Mouse (Mus musculus): ENCODE measurements around the gene Olfr350. TPM values are rescaled to one million over a fixed set of nuclear protein-coding genes. Genes with fewer than 3 reads are reported as not detected.

Olfr350 gene
- polyA plus RNA-seq (2014; fragmentation: Illumina TruSeq; extraction: RNeasy Lipid Tissue Mini Kit (QIAGEN cat#74804)), result not detected

GRCm38 (mm10) chr2:36846010-36846409 is at the start of gene Olfr350:
Gene Olfr350 (plus strand): TSS chr2:36846310.

GRCm38 (mm10) chr2:36816932-36817331 is 29.2 kb upstream of the Olfr350 start, which contains the start of gene Olfr3:
Gene Olfr3 (minus strand): TSS chr2:36817032.

GRCm38 (mm10) chr2:36862560-36862959 is 16.4 kb downstream of the Olfr350 start, which contains the start of gene Olfr351:
Gene Olfr351 (minus strand): TSS chr2:36862660.

GRCm38 (mm10) chr2:36868160-36868559 is 22.1 kb downstream of the Olfr350 start, which contains the start of gene Olfr352:
Gene Olfr352 (plus strand): TSS chr2:36868460.

GRCm38 (mm10) chr2:36892836-36893235 is 46.7 kb downstream of the Olfr350 start, which contains the start of gene Olfr353:
Gene Olfr353 (minus strand): TSS chr2:36892936.

Other genes starting within 250 kb of the Olfr350 start
- not detected for gene Olfr345, start 206.3 kb upstream of the Olfr350 start, polyA plus RNA-seq (2014; fragmentation: Illumina TruSeq; extraction: RNeasy Lipid Tissue Mini Kit (QIAGEN cat#74804))
- not detected for gene Olfr346, start 160.5 kb upstream of the Olfr350 start, polyA plus RNA-seq (2014; fragmentation: Illumina TruSeq; extraction: RNeasy Lipid Tissue Mini Kit (QIAGEN cat#74804))
- gene Olfr347, start 114.4 kb upstream of the Olfr350 start, polyA plus RNA-seq (2014; fragmentation: Illumina TruSeq; extraction: RNeasy Lipid Tissue Mini Kit (QIAGEN cat#74804)), result not detected
- gene Olfr348, start 62.0 kb upstream of the Olfr350 start, polyA plus RNA-seq (2014; fragmentation: Illumina TruSeq; extraction: RNeasy Lipid Tissue Mini Kit (QIAGEN cat#74804)), result not detected
- gene Olfr50, start 55.8 kb upstream of the Olfr350 start, polyA plus RNA-seq (2014; fragmentation: Illumina TruSeq; extraction: RNeasy Lipid Tissue Mini Kit (QIAGEN cat#74804)), result not detected
- not detected for gene Olfr3, start 29.3 kb upstream of the Olfr350 start, polyA plus RNA-seq (2014; fragmentation: Illumina TruSeq; extraction: RNeasy Lipid Tissue Mini Kit (QIAGEN cat#74804))
- not detected for gene Olfr351, start 16.4 kb downstream of the Olfr350 start, polyA plus RNA-seq (2014; fragmentation: Illumina TruSeq; extraction: RNeasy Lipid Tissue Mini Kit (QIAGEN cat#74804))
- not detected for gene Olfr352, start 22.1 kb downstream of the Olfr350 start, polyA plus RNA-seq (2014; fragmentation: Illumina TruSeq; extraction: RNeasy Lipid Tissue Mini Kit (QIAGEN cat#74804))
- not detected for gene Olfr353, start 46.6 kb downstream of the Olfr350 start, polyA plus RNA-seq (2014; fragmentation: Illumina TruSeq; extraction: RNeasy Lipid Tissue Mini Kit (QIAGEN cat#74804))
- gene Olfr354, start 59.4 kb downstream of the Olfr350 start, polyA plus RNA-seq (2014; fragmentation: Illumina TruSeq; extraction: RNeasy Lipid Tissue Mini Kit (QIAGEN cat#74804)), result not detected
- not detected for gene Olfr355, start 82.6 kb downstream of the Olfr350 start, polyA plus RNA-seq (2014; fragmentation: Illumina TruSeq; extraction: RNeasy Lipid Tissue Mini Kit (QIAGEN cat#74804))
- gene Olfr356, start 90.8 kb downstream of the Olfr350 start, polyA plus RNA-seq (2014; fragmentation: Illumina TruSeq; extraction: RNeasy Lipid Tissue Mini Kit (QIAGEN cat#74804)), result not detected
- not detected for gene Olfr357, start 147.5 kb downstream of the Olfr350 start, polyA plus RNA-seq (2014; fragmentation: Illumina TruSeq; extraction: RNeasy Lipid Tissue Mini Kit (QIAGEN cat#74804))
- not detected for gene Olfr358, start 163.0 kb downstream of the Olfr350 start, polyA plus RNA-seq (2014; fragmentation: Illumina TruSeq; extraction: RNeasy Lipid Tissue Mini Kit (QIAGEN cat#74804))
- gene Olfr360, start 219.4 kb downstream of the Olfr350 start, polyA plus RNA-seq (2014; fragmentation: Illumina TruSeq; extraction: RNeasy Lipid Tissue Mini Kit (QIAGEN cat#74804)), result not detected
- gene Olfr361, start 243.0 kb downstream of the Olfr350 start, polyA plus RNA-seq (2014; fragmentation: Illumina TruSeq; extraction: RNeasy Lipid Tissue Mini Kit (QIAGEN cat#74804)), result not detected